ENCODE assay signal across 7 mouse cellular contexts in the genomic region with DNA sequence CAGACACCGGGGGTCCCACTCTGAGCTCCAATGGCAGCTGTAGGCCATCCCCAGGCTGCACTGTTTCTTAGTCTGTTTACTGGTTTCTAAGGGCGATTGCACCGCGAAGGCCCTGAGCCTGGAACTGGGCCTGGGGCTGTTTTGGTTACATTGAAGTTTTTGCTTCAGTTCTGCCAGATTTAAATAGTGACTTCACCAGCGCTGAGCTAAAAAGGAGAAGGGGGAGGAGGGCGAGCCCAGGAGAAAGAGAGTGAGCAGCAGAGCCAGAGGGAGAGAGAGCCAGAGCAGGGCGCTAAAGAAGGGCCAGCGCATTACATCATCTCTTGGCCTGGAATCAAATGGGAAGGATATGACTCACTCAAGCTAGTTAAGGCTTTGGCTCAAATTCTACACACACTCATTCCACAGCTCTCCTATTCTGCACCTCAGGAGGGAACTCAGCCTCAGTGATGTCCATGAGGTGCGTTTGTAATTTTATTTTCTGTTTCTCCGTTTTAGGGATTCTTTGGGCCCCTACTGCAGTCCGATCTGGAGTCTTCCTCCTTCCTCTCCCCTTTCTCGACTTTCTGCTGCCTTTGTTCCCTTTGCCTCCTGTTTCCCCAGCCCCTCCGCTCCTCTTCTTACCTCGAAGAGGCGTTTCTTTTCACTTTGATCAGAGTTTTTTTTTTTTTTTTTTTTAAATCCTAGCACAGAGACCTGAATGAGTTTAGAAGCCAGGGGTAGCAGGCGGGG.
DNase-seq lines count a peak whose midpoint lies in the region; ATAC-seq and TF ChIP-seq lines count a peak whose summit lies in the region.

No protein-coding gene starts in this region.

- H3K4me3 ChIP-seq in heart, embryonic 10.5 days: peak overlapping the region; percentile 52
- H3K4me3 ChIP-seq in kidney, embryonic 15.5 days (replicated peaks): peak overlapping the region; percentile 40
- H3K4me3 ChIP-seq in limb, embryonic 14.5 days (replicated peaks; ENCODE audit: low read length): peak overlapping the region; percentile 38
- H3K4me3 ChIP-seq in midbrain, embryonic 15.5 days: peak overlapping the region; percentile 26
- H3K4me3 ChIP-seq in small intestine, adult 2 months (ENCODE audit: low read depth, low read length): peak overlapping the region; percentile 53

- H3K9ac ChIP-seq in kidney, embryonic 15.5 days: 0 out of 2 replicates have a peak overlapping the region, but pooled peaks have one; percentile 7
- peak overlapping the region; percentile 49 for H3K9ac ChIP-seq in limb, embryonic 14.5 days (ENCODE audit: low read depth, low read length, severe bottlenecking)
- no peak overlapping the region for H3K9ac ChIP-seq in midbrain, embryonic 15.5 days

- no peaks in the 10 kb centered on the region for H3K9me3 ChIP-seq in heart, embryonic 10.5 days
- no peaks in the 10 kb centered on the region for H3K9me3 ChIP-seq in kidney, embryonic 15.5 days (replicated peaks)
- no peaks in the 10 kb centered on the region for H3K9me3 ChIP-seq in limb, embryonic 14.5 days (ENCODE audit: control insufficient read depth, low read length)
- H3K9me3 ChIP-seq in midbrain, embryonic 15.5 days: no peaks in the 10 kb centered on the region

- TF ChIP-seq POLR2A in limb, embryonic 14.5 days (IDR thresholded peaks at IDR 0.05; ENCODE audit: borderline replicate concordance, extremely low read depth, insufficient read depth, insufficient read length): peak; percentile 59; the same call in 1 of the 2 replicates
- TF ChIP-seq POLR2A in small intestine, adult 2 months (IDR thresholded peaks at IDR 0.05; ENCODE audit: low read depth, low read length): no peak

- no peaks in the 10 kb centered on the region for H3K36me3 ChIP-seq in heart, embryonic 10.5 days
- no peaks in the 10 kb centered on the region for H3K36me3 ChIP-seq in kidney, embryonic 15.5 days
- H3K36me3 ChIP-seq in limb, embryonic 14.5 days (ENCODE audit: control insufficient read depth, insufficient read depth, low read length): no peaks in the 10 kb centered on the region
- H3K36me3 ChIP-seq in midbrain, embryonic 15.5 days (replicated peaks): no peaks in the 10 kb centered on the region
- H3K36me3 ChIP-seq in small intestine, adult 2 months (ENCODE audit: control insufficient read depth, insufficient read depth, low read length): no peaks in the 10 kb centered on the region

- peak overlapping the region; percentile 88 for H3K27ac ChIP-seq in heart, embryonic 10.5 days
- H3K27ac ChIP-seq in kidney, embryonic 15.5 days: peak overlapping the region; percentile 62
- peak overlapping the region; percentile 93 for H3K27ac ChIP-seq in limb, embryonic 14.5 days (replicated peaks; ENCODE audit: low read depth, low read length)
- H3K27ac ChIP-seq in midbrain, embryonic 15.5 days: peak overlapping the region; percentile 67
- H3K27ac ChIP-seq in small intestine, adult 2 months (ENCODE audit: insufficient read depth, low read depth, low read length): peak overlapping the region; percentile 35; the same call in 1 of the 2 replicates

- peak; percentile 82 for DNase-seq in brain, embryonic 18.5 days (ENCODE audit: low read depth, low spot score)
- peak; percentile 71 for DNase-seq in fat pad, adult 2 months (ENCODE audit: extremely low read depth, low read depth, low spot score)
- DNase-seq in heart, embryonic 10.5 days (ENCODE audit: low spot score): peak; percentile 90
- peak; percentile 99 for DNase-seq in limb, embryonic 14.5 days (ENCODE audit: low spot score)

- TF ChIP-seq CTCF in small intestine, adult 2 months (IDR thresholded peaks at IDR 0.05; ENCODE audit: extremely low read depth, insufficient read length, insufficient replicate concordance, low read depth, low read length): no peak

- WGBS in heart, embryonic 10.5 days: 4% methylated on average over 16 of the region's 16 CpGs
- WGBS in kidney, embryonic 15.5 days: 6% methylated on average over 14 of the region's 16 CpGs
- 2% methylated on average over 16 of the region's 16 CpGs for WGBS in limb, embryonic 14.5 days
- 4% methylated on average over 16 of the region's 16 CpGs for WGBS in midbrain, embryonic 15.5 days
- WGBS in small intestine, adult 2 months: 12% methylated on average over 16 of the region's 16 CpGs

- peak overlapping the region; percentile 63 for H3K4me2 ChIP-seq in kidney, embryonic 15.5 days
- H3K4me2 ChIP-seq in limb, embryonic 14.5 days (replicated peaks; ENCODE audit: low read depth, low read length, severe bottlenecking): peak overlapping the region; percentile 58
- H3K4me2 ChIP-seq in midbrain, embryonic 15.5 days: peak overlapping the region; percentile 40

- H3K27me3 ChIP-seq in heart, embryonic 10.5 days (ENCODE audit: insufficient read depth, poor library complexity, severe bottlenecking): no peaks in the 10 kb centered on the region
- peaks cover 29% of the 10 kb centered on the region; the same call in 1 of the 2 replicates for H3K27me3 ChIP-seq in kidney, embryonic 15.5 days
- H3K27me3 ChIP-seq in limb, embryonic 14.5 days (ENCODE audit: control insufficient read depth, insufficient read depth, low read length): no peaks in the 10 kb centered on the region
- H3K27me3 ChIP-seq in midbrain, embryonic 15.5 days (replicated peaks): no peaks in the 10 kb centered on the region
- no peaks in the 10 kb centered on the region for H3K27me3 ChIP-seq in small intestine, adult 2 months (ENCODE audit: control insufficient read depth, insufficient read depth, low read length)

- H3K4me1 ChIP-seq in heart, embryonic 10.5 days: peaks cover 32% of the 10 kb centered on the region
- peaks cover 51% of the 10 kb centered on the region for H3K4me1 ChIP-seq in kidney, embryonic 15.5 days
- H3K4me1 ChIP-seq in limb, embryonic 14.5 days (ENCODE audit: control insufficient read depth, insufficient read depth, low read length): peaks cover 58% of the 10 kb centered on the region
- H3K4me1 ChIP-seq in midbrain, embryonic 15.5 days: peaks cover 21% of the 10 kb centered on the region
- H3K4me1 ChIP-seq in small intestine, adult 2 months (ENCODE audit: control insufficient read depth, insufficient read depth, insufficient read length, low read length): no peaks in the 10 kb centered on the region

- peak; percentile 88 for ATAC-seq in kidney, embryonic 15.5 days (replicated peaks; ENCODE audit: low FRiP score)
- ATAC-seq in limb, embryonic 14.5 days (ENCODE audit: low FRiP score, low read depth): peak; percentile 89
- peak; percentile 88 for ATAC-seq in midbrain, embryonic 15.5 days (replicated peaks)

Comparison
In these comparisons a context has a peak if more than half of its experiments do, and no peak if none do; other contexts are left out.
1. Peak in every context shown above with its lines: DNase-seq, ATAC-seq, H3K4me3 ChIP-seq and H3K27ac ChIP-seq.
2. H3K27ac ChIP-seq: peak in every context shown above with its lines; median percentile 93 in limb, embryonic 14.5 days; 88 in heart, embryonic 10.5 days; 67 in midbrain, embryonic 15.5 days; 62 in kidney, embryonic 15.5 days; 35 in small intestine, adult 2 months.